In the genomic region with DNA sequence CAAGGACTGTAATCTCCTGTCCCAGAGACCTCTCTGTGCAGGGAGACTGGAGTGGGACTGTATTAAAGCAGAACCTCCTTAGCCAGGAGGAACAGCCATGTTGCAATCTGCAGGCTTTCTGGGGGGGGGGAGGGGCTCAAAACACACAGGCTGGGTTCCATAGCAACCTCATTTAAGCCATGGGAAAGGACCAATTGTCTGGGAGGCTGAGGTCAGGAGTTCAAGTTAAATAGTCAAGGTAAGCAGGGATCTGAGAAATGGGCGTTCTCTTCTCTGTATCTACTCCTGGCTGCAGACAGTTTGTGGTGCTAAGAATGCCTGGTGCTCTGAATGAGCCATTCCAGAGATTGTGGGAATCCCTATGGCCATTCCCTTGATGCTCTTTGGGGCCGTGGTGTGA, we compare ENCODE assay signal across 12 mouse cellular contexts. TPM values are rescaled to one million over a fixed set of nuclear protein-coding genes. Genes with fewer than 3 reads are reported as not detected.
"Had no signal": no experiment of that assay in that cellular context is flagged by ENCODE, and none has a peak within 500 bp of the region (broad histone marks: within the 10 kb centered on the region; RNA-seq: fewer than 3 reads in every experiment).

No protein-coding gene starts in this region.

- DNase-seq: retina, postnatal 1 day; right cerebral cortex, adult 18-20 months; right cerebral cortex, postnatal 14 days; right cerebral cortex, postnatal 25 days; right cerebral cortex, postnatal 4 days; spleen, adult 18-20 months; thymus, adult 18-20 months; thymus, adult 2 months; thymus, postnatal 25 days; thymus, postnatal 36 days; thymus, postnatal 4 days had no signal

RNA-seq across cellular contexts. Expression of a gene that starts 41.5 kb away (rescaled TPM):
- total RNA-seq: neutrophil, adult 5-6 weeks had no signal
